In genomic region chr7:125519715-125520114, GRCm38 (mm10) we compare ENCODE assay signal across 15 mouse cellular contexts.
"Had no signal": no experiment of that assay in that cellular context is flagged by ENCODE, and none has a peak within 500 bp of the region (broad histone marks: within the 10 kb centered on the region; RNA-seq: fewer than 3 reads in every experiment).

No protein-coding gene starts in this region.

- H3K9me3 ChIP-seq: kidney, embryonic 15.5 days; limb, embryonic 10.5 days; midbrain, embryonic 10.5 days; neural tube, embryonic 15.5 days had no signal

- H3K27ac ChIP-seq: kidney, embryonic 15.5 days; left cerebral cortex, adult 2 months; limb, embryonic 10.5 days; midbrain, embryonic 10.5 days; neural tube, embryonic 15.5 days had no signal

- H3K4me3 ChIP-seq: kidney, embryonic 15.5 days; left cerebral cortex, adult 2 months; limb, embryonic 10.5 days; midbrain, embryonic 10.5 days; myocyte; neural tube, embryonic 15.5 days had no signal

- H3K36me3 ChIP-seq: kidney, embryonic 15.5 days; limb, embryonic 10.5 days; midbrain, embryonic 10.5 days; neural tube, embryonic 15.5 days had no signal

- H3K9ac ChIP-seq: kidney, embryonic 15.5 days; neural tube, embryonic 15.5 days had no signal

- H3K27me3 ChIP-seq: kidney, embryonic 15.5 days; neural tube, embryonic 15.5 days had no signal

- H3K4me2 ChIP-seq: kidney, embryonic 15.5 days; neural tube, embryonic 15.5 days had no signal

- DNase-seq: kidney, adult 2 months; kidney, postnatal 14 days; lung, adult 2 months; lung, postnatal 36 days; midbrain, embryonic 14.5 days; right cerebral cortex, postnatal 4 days; spleen, adult 18-20 months had no signal

- ATAC-seq: intestine, embryonic 16.5 days; lung, postnatal 0 days had no signal

- H3K4me1 ChIP-seq: limb, embryonic 10.5 days; neural tube, embryonic 15.5 days had no signal
